ENCODE assay signal across 16 mouse cellular contexts in the genomic region with DNA sequence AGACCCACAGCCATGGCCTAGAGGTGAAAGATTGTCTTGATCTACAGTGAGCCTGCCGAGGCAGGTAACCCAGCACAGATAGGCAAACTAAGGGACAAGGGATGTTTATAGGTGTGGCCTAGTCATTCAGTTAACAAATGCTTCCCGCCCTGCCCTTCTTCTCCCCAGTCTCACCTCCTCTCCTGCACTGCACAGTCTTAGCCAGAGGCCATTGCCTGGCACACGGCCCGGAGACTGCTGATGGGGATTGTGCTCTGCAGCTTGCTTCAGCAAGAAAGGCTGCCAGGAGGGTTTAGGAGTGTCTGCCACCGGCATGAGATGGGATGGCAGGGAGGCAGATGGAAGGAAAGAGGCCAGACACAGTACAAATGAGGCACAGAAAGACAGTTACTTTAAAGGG. TPM values are rescaled to one million over a fixed set of nuclear protein-coding genes. Genes with fewer than 3 reads are reported as not detected.
DNase-seq lines count a peak whose midpoint lies in the region; ATAC-seq and TF ChIP-seq lines count a peak whose summit lies in the region.
"Had no signal": no experiment of that assay in that cellular context is flagged by ENCODE, and none has a peak within 500 bp of the region (broad histone marks: within the 10 kb centered on the region; RNA-seq: fewer than 3 reads in every experiment).

No protein-coding gene starts in this region.

- H3K4me3 ChIP-seq in cerebellum, adult 2 months (replicated peaks; ENCODE audit: insufficient read depth, low read depth, low read length): no peak overlapping the region
- no peak overlapping the region for H3K4me3 ChIP-seq in kidney, adult 2 months (ENCODE audit: insufficient read depth, low read depth, low read length)
- H3K4me3 ChIP-seq in stomach, embryonic 16.5 days (replicated peaks; ENCODE audit: low read length): no peak overlapping the region
- H3K4me3 ChIP-seq: limb, embryonic 12.5 days had no signal

- H3K27ac ChIP-seq in cerebellum, adult 2 months (ENCODE audit: insufficient read depth, low read length): no peak overlapping the region
- H3K27ac ChIP-seq in kidney, adult 2 months (ENCODE audit: insufficient read depth, low read depth, low read length): no peak overlapping the region
- no peak overlapping the region for H3K27ac ChIP-seq in stomach, embryonic 16.5 days (ENCODE audit: low read length)
- H3K27ac ChIP-seq: kidney, postnatal 0 days; limb, embryonic 12.5 days; macrophage had no signal

- H3K27me3 ChIP-seq in cerebellum, adult 2 months (ENCODE audit: control insufficient read depth, insufficient read depth, low read length): no peaks in the 10 kb centered on the region
- no peaks in the 10 kb centered on the region for H3K27me3 ChIP-seq in kidney, adult 2 months (replicated peaks; ENCODE audit: control insufficient read depth, insufficient read depth, low read length)
- no peaks in the 10 kb centered on the region for H3K27me3 ChIP-seq in stomach, embryonic 16.5 days (ENCODE audit: control insufficient read depth, insufficient read depth, low read length)
- H3K27me3 ChIP-seq: limb, embryonic 12.5 days had no signal

- no peak for TF ChIP-seq POLR2A in cerebellum, adult 2 months (IDR thresholded peaks at IDR 0.05; ENCODE audit: borderline replicate concordance, insufficient read depth, low read length)
- TF ChIP-seq POLR2A in kidney, adult 2 months (IDR thresholded peaks at IDR 0.05; ENCODE audit: low read depth, low read length): no peak

- H3K4me1 ChIP-seq in cerebellum, adult 2 months (ENCODE audit: control insufficient read depth, insufficient read depth, low read length): peaks cover 7% of the 10 kb centered on the region; the same call in 1 of the 2 replicates
- H3K4me1 ChIP-seq in kidney, adult 2 months (ENCODE audit: control insufficient read depth, insufficient read depth, low read length): no peaks in the 10 kb centered on the region
- H3K4me1 ChIP-seq in stomach, embryonic 16.5 days (ENCODE audit: control insufficient read depth, insufficient read depth, low read length): no peaks in the 10 kb centered on the region
- H3K4me1 ChIP-seq: limb, embryonic 12.5 days had no signal

- no peak overlapping the region for H3K4me2 ChIP-seq in stomach, embryonic 16.5 days (ENCODE audit: low read depth, low read length)
- H3K4me2 ChIP-seq: limb, embryonic 12.5 days had no signal

- H3K36me3 ChIP-seq in kidney, adult 2 months (ENCODE audit: control insufficient read depth, insufficient read depth, low read length): no peaks in the 10 kb centered on the region
- no peaks in the 10 kb centered on the region for H3K36me3 ChIP-seq in stomach, embryonic 16.5 days (ENCODE audit: control insufficient read depth, insufficient read depth, low read length)
- H3K36me3 ChIP-seq: limb, embryonic 12.5 days had no signal

- DNase-seq in cerebellum, adult 2 months: peak; percentile 55 to 61
- peak; percentile 38 for DNase-seq in kidney, adult 2 months
- no peak for DNase-seq in kidney, postnatal 10 days
- DNase-seq in brain, adult 2 months (ENCODE audit: low read depth, low spot score): peak; percentile 71
- no peak for DNase-seq in heart, adult 8-10 months (ENCODE audit: low spot score)
- DNase-seq: B cell, adult 2 months; layer of hippocampus, postnatal 36 days; liver, postnatal 0 days; right cerebral cortex, adult 18-20 months; thymus, adult 18-20 months had no signal

- no peaks in the 10 kb centered on the region for H3K9me3 ChIP-seq in stomach, embryonic 16.5 days (replicated peaks; ENCODE audit: control insufficient read depth, low read length)

- WGBS in cerebellum, adult 2 months: 19% methylated on average over 5 of the region's 5 CpGs
- 63% methylated on average over 5 of the region's 5 CpGs for WGBS in kidney, adult 2 months
- 70% methylated on average over 5 of the region's 5 CpGs for WGBS in stomach, embryonic 16.5 days

- H3K9ac ChIP-seq in stomach, embryonic 16.5 days (ENCODE audit: low read length): no peak overlapping the region
- H3K9ac ChIP-seq: limb, embryonic 12.5 days; liver, postnatal 0 days had no signal

- no peak for ATAC-seq in cerebellum, adult (ENCODE audit: insufficient number of reproducible peaks, low FRiP score, low TSS enrichment)
- 0 out of 2 replicates have a peak, but pooled peaks have one; percentile 44 for ATAC-seq in stomach, embryonic 16.5 days (ENCODE audit: insufficient read depth, low FRiP score)
- no peak for ATAC-seq in inflammation-experienced regulatory T-cells, adult 6 months
- ATAC-seq: liver, postnatal 0 days had no signal

- no peak for TF ChIP-seq CTCF in cerebellum, adult 2 months (IDR thresholded peaks at IDR 0.05; ENCODE audit: borderline replicate concordance, insufficient read depth, low read depth, low read length)
- no peak for TF ChIP-seq CTCF in kidney, adult 2 months (conservative IDR thresholded peaks at IDR 0.05; ENCODE audit: insufficient read depth, insufficient read length, low read depth, low read length)

RNA-seq across cellular contexts. Expression of gene Rcor2, which starts 9.2 kb away (rescaled TPM):
- polyA plus RNA-seq in cerebellum, adult 2 months (2012; rRNA removed): 8.7 and 9.2 TPM in 2 replicates
- polyA plus RNA-seq in kidney, adult 2 months (2012; rRNA removed): 1.5 and 1.8 TPM in 2 replicates
- 5.4 and 9.7 TPM in 2 replicates for polyA plus RNA-seq in stomach, embryonic 16.5 days (2015; fragmentation: Nextera tagmentation; extraction: Ambion mirVana)
- not detected for polyA plus RNA-seq in inflammation-experienced regulatory T-cells, adult 6 months (2017; shearing (Covaris generic))
- total RNA-seq in heart, adult 8-10 months (2022): 10 to 100 TPM in 1 of 4 experiments, 1 to 10 TPM in 3; 5.5 to 12.7 (median 7.3) TPM

RNA-seq across cellular contexts. Expression of gene Naa40, which starts 16.9 kb away (rescaled TPM):
- polyA plus RNA-seq in cerebellum, adult 2 months (2012; rRNA removed): 44.8 and 46.2 TPM in 2 replicates
- 23.7 and 26.2 TPM in 2 replicates for polyA plus RNA-seq in kidney, adult 2 months (2012; rRNA removed)
- polyA plus RNA-seq in stomach, embryonic 16.5 days (2015; fragmentation: Nextera tagmentation; extraction: Ambion mirVana): 46.9 and 50.4 TPM in 2 replicates
- 10 to 100 TPM; 21.3 to 28.4 (median 27.4) TPM for polyA plus RNA-seq in inflammation-experienced regulatory T-cells, adult 6 months (2017; shearing (Covaris generic))
- total RNA-seq in heart, adult 8-10 months (2022): 10 to 100 TPM; 11.7 to 21.1 (median 17.1) TPM

RNA-seq across cellular contexts. Expression of gene Cox8a, which starts 40.5 kb away (rescaled TPM):
- polyA plus RNA-seq in cerebellum, adult 2 months (2012; rRNA removed): 1,171 and 1,228 TPM in 2 replicates
- polyA plus RNA-seq in kidney, adult 2 months (2012; rRNA removed): 3,607 and 3,750 TPM in 2 replicates
- polyA plus RNA-seq in stomach, embryonic 16.5 days (2015; fragmentation: Nextera tagmentation; extraction: Ambion mirVana): 986 and 1,009 TPM in 2 replicates
- 100 to 1,000 TPM; 284 to 445 (median 299) TPM for polyA plus RNA-seq in inflammation-experienced regulatory T-cells, adult 6 months (2017; shearing (Covaris generic))
- total RNA-seq in heart, adult 8-10 months (2022): 100 to 1,000 TPM; 406 to 459 (median 432) TPM

RNA-seq across cellular contexts. Expression of gene Otub1, which starts 51.8 kb away (rescaled TPM):
- 234 and 248 TPM in 2 replicates for polyA plus RNA-seq in cerebellum, adult 2 months (2012; rRNA removed)
- 122 and 126 TPM in 2 replicates for polyA plus RNA-seq in kidney, adult 2 months (2012; rRNA removed)
- polyA plus RNA-seq in stomach, embryonic 16.5 days (2015; fragmentation: Nextera tagmentation; extraction: Ambion mirVana): 157 and 169 TPM in 2 replicates
- polyA plus RNA-seq in inflammation-experienced regulatory T-cells, adult 6 months (2017; shearing (Covaris generic)): 100 to 1,000 TPM; 164 to 183 (median 169) TPM
- total RNA-seq in heart, adult 8-10 months (2022): 10 to 100 TPM; 62.2 to 71.6 (median 68.0) TPM

Comparison
In these comparisons a context has a peak if more than half of its experiments do, and no peak if none do; other contexts are left out.
1. DNase-seq: peak in cerebellum, adult 2 months (2 of 2), kidney, adult 2 months (single experiment) and brain, adult 2 months (single experiment); none in kidney, postnatal 10 days (single experiment) and heart, adult 8-10 months (single experiment).